Mouse (Mus musculus) ovary, postnatal 36 days (tissue): ENCODE measurements around the gene Clic3.

Experiments
- DNase-seq: peaks from one replicate; pipeline ENCODE4 v3.0.0; 2022; ENCODE audit warnings: low spot score, mixed read lengths

Clic3 gene

DNA sequence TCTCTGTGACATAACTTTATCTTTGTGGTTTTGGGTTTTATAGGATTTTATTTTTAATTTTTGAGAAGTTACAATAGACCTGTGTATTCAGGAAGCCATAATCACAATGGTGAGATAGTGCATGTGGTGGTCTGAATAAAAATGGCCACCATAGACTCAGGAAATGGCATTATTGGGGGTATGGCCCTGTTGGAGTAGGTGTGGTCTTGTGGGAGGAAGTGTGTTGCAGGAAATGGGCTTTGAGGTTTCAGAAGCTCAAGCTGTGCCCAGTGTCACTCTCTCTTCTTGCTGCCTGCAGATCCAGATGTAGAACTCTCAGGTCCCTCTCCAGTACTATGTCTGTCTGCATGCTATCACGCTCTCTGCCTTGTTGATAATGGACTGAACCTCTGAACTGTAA is 23.9 kb downstream of the Clic3 start:
- DNase-seq = no peak

DNA sequence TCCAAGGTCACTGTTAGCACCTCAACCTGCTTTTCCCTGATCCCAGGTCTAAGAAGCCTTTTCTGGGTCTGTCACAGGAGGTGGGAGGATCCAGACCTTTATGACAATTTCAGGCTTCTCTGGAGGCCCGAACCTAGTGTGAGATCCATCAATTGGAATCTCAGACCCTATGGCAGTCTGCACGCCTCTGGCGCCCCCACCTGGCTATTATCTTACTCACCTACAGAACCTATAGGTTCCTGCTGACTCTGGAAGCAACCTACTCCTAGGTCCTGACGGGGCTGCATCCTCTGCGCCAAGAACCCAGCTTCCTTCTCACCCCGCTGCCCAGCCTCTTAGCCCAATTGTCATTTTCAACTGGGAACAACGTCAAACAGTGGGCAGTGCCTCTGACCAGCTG is 26.3 kb downstream of the Clic3 start:
- no peak for DNase-seq

DNA sequence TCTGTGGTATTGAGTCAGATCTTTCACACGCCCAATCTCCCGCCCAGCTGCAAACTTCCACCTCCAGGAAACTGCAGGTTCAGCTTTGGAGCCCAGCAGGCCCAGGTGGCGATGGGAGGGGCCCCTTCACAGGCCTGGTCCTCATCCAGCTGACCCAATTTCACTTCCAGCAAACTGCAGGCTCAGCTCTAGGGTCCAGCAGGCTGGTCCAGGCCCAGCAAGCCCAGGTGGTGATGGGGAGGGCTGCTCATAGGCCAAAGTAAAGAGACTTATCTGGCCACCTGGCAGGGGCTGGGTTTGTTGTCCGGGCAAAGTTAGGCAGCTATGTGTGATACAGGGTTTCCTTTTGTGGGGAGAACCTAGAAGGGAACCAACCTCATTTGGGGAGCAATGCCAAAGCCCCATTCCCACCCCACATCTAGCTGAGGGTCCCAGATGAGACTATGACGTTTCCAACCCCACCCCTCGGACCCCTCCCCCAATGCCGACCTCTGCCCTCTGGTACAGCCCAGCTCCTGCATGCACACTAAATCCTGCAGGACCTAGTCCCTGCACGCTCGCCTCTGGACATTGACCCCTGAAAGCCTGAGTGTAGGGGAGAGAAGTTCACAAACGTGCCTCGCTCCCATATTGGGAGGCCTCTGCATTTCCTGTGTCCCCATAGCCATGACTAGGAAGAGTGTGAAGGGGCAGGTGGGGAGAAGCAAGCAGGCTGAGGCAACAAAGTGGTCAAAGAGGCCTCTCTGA is 28.4 kb downstream of the Clic3 start:
- DNase-seq = no peak

DNA sequence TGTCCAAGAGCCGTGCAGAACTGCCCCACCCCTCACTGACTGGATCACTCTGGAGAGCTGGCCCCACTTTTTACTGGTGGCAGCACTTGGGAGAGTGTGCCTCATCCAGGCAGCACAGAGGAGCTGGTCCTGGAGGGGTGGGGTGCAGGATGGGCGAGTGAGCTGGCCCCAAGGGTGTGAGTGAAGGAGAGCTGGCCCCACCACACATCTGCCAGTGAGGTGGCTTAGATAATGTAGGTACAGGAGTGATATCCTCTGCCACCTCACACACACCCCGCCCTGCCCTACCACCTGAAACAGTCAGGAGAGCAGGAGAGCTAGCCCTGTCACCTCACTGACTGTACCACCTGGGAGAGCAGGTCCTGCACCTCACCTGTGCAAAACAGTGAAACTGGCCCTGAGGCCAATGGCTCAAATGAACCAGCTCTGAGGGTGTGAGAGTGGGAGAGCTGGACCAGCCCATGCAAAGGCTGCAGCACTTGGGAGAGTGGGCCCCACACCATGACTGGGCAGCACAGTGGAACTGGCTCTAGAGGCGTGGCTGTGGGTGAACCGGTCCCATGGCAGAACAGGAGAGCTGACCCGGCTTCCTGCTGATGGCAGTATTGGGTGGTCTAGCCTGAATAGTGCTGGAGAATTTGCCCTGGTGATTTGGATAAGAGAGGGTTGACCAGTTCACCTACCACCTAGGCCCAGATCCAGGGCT is 31.5 kb downstream of the Clic3 start:
- no peak for DNase-seq

DNA sequence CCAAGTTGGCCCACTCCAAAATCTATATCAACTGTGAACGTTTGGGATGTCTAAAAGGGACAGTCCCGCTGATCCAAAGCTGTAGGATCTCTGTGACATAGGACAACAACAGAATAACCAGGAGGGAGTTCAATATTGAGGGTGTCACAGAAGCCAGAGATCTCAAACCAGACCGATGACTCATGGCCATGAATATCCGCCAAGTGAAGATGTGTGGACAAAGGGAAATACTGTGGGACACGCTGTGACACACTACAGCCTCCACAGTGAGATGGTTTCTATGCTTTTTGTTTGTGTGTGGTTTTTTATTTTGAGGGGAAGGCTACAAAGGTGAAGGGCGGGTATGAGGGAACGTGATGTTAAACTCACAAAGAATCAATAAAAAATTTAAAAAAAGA is 32.0 kb downstream of the Clic3 start:
- no peak for DNase-seq

DNA sequence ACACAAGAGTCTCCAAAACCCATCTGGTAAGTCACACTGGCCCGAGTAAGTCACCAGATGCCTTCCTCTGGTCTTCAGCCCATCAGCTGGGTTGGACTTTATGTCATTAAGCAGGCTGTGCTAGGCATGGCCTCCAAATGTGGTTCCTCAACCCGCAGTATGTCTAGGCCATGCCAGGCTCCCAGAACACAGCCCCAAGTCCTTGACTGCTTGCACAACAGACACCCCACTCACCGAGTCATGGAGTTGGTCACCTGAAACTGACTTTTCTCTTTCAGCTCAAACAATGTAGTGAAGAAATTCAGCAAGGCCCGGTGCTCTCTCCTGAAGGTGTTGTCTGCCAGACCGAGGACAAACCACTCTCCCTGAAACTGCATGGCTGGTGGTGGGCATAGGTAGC is 36.4 kb downstream of the Clic3 start:
- no peak for DNase-seq

DNA sequence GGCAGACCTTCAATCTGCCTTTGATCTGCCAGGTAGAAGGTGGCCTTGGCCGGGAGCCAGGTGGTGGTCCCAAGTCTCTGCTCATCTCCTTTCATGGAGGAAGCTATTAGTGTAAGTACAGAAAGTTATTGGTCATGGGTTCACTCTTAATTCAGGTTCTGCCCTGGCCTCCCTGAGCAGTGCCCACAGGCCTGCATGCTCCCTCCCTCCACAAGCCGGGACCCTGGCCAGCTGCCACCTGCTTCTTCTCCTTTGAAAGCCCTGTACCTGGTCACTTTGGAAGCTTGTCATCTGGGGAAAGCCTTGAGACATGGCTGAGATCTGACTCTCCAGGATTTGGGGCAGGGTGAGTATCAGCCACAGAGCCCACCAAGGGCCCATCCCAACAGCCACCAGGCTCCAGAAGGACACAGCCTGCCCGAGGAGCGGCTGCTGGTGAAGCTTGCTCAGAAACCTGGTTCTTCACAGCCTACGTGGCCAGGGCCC is 36.9 kb downstream of the Clic3 start, which contains the start of gene Lcn12:
Gene Lcn12, minus strand, starts transcription at position 436 of the 486 bp plus-strand sequence.
- no peak for DNase-seq

DNA sequence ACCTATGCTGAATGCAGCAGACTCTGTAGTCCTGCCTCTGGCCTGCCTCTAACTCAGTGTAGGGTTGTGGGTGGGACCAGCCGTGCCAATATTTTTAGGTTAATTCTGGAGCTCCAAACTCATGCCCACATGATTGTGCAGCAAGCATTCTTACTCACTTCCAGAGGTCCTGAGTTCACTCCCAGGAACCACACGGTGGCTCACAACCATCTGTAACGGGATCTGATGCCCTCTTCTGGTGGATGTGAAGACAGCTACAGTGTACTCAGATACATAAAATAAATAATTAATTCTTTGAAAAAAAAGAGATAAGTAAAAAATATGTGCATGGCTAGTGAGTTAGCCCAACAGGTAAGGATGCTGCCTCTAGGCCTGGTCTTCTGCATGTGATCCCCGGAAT is 39.8 kb downstream of the Clic3 start:
- DNase-seq = no peak

DNA sequence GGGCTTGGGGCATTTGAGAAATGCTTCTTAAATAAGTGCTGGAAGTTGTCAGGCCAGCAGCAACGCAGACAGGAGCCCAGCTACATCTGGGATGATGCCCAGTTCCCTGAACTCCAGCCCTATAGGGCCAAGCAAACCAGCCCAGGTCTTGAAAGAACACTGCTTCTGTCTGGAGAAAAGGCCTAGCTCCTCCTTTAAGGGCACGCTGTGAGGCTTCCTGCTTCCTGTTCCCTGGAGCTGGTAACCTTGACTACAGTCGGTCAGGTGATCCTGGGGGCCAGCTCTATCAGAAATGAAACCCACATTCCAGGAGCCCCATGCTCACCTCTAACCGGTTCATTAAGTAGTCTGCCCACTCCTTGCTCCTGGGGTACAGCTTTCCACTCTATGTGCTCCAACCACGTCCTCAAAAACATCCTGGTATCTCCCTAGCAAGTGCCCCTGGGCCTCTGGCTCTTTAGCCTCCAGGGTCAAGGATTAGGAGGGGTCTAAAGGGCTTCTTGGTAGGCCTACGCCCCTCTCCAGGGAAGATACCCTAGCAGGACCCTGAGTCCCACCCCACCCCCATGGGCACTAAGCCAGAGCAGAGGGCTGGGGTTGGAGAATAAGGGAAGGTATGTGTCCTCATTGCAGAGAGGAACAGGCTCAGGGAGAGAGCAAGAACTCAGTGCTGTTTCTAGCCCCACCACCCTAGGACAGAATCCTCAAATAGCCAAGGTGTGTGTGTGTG is 41.4 kb downstream of the Clic3 start:
- DNase-seq = no peak

DNA sequence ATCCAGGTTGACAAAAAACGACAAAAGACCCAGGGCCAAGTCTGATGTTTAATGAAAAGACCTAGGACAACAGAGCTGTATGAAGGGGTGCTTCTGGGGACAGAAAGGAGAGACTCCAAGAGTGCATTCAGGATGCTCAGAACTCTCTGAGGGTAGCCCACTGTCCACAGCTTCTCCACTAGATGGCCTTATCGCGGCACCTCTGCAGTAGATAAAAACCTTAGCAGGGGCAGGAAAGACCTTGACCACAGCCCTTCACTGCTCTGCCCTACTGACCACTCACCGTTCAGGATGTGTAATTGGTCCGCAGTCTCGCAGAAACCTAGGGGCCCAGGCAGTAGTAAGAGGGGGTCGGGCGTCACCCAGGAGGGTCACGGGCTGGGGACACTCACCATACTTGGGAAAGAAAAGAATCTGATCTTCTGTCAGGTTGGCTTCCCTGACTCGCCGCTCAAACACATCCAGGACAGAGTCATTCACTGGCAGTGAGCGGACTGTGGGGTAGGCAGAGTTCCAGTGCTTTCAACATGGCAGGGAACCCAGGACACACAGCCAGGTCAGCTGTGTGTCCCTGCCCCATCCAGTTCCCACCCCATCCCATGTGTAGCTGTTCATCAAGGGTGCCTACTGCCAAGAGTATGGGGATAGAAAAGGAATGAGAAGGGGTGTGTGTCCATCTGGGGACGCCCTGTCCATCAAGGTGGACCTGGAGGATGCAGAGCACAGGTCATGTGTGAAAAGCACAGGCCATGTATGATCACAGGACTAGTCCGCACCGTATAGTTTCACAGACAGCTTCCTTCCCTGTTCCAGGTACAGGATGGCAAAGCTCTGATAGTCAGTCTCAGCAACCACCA is 42.2 kb downstream of the Clic3 start:
- DNase-seq = no peak

DNA sequence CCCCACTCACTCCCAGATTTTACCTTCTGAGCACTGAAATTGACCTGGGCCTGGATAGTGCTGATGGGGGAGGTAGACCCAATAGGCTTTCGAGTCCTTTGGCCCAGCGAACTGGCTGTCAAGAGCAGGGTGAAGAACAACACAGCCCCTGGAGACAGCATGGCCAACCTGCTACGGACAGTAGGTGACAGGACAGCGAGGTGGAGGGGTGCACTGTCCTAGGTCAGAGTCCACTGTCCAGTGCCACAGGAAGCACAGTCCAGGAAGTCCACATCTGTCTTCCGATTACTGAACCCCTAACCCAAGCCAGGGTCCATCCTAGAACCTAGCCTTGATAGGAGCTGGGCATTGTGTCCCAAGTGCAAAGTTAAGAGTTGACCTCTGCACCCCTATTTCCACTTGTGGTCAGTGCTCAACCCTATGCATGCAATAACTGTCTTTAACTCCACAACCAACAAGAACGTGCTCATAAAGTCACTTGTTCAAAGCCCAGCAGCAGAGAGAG is 43.5 kb downstream of the Clic3 start:
- no peak for DNase-seq

DNA sequence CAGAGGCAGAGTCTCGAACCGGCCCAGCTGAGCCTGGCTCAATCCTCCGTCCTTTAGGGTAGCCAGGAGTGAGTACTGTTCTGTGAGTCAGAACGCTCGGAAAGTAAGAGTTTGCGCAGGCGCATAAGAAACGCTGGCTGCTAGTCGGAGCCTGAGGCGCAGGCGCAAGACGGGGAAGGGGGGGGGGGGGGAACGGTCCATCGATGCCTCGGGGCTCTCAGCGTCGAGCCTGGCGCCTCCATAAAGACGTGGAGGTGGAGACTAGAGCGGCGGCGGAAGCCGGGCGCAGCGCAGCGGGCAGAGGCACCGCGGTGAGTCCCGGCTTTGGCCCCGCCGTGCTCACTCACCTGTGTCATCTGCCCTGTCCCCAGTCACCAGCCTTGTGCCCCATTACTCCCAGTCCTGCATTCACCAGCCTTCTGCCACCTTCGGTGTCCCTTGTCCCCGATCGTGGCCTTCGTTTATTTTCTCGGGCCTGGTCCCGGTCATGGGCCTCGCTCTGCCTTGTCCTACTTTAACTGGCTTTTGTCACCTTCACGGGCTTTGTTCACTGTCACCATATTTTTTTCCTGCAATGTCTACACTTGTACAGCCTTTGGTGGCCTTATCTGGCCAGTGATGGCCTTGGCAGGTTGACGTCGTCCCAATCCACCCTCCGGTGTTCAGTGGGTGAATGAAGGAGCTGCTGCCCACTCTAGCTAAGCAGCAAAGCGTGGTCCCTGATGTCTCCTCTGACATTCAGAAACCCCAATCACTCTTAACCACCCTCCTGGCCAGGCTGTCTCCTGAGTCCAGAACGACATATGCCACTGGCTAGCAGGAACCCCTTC is 44.2 kb downstream of the Clic3 start, which contains the start of gene Fbxw5:
Gene Fbxw5, plus strand, starts transcription at position 175 of the 830 bp plus-strand sequence.
- DNase-seq = peak; percentile 79

DNA sequence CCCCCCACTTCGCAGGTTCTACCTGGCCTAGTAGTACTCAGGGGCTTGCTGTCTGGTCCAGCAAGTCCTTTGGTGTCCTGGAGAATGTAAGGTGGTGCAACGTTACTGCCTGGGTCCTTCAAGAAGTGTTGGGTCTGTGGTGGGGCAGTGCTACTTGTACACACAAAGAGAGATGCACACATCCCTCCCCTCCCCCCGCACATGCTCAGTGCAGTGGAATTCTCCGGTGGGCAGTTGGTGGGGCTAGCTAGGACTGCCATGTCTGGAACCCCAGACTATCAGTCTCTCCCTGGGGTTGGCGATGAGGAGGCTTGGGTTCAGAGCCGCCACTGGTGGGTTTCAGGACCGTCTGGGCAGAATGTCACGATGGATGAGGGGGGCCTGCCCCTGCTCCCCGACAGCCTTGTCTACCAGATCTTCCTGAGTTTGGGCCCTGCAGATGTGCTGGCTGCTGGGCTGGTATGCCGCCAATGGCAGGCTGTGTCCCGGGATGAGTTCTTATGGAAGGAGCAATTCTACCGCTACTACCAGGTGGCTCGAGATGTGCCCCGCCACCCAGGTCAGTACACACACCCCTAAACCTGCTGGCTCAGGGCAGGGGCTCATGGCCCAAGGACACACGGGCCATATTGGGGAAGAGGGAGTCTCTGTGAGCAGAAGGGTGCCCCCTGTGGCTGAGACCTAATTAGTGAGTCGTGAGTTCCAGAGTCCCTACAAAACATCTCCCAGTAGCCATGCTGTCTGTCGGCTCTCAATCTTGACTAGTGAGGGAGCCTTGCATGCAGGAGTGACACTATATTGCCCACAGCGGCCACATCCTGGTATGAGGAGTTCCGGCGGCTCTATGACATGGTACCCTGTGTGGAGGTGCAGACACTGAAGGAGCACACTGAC is 45.2 kb downstream of the Clic3 start, which contains the start of gene C8g:
Gene C8g, minus strand, starts transcription at position 127 of the 894 bp plus-strand sequence.
- no peak for DNase-seq

DNA sequence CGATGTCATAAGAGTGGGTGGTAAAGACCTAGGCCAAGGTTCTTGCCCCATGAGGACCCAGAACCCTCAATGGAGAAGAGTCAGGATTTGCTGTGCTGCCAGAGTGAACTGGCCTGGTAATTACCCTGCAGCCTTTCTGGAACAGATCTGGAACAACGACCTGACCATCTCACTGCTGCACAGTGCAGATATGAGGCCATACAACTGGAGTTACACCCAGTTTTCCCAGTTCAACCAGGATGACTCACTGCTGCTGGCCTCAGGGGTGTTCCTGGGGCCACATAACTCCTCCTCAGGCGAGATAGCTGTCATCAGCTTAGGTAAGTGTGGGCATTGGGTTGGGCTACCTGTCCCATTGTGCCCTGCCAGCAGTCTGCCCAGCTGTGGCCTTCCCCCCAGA is 46.1 kb downstream of the Clic3 start:
- DNase-seq = no peak

DNA sequence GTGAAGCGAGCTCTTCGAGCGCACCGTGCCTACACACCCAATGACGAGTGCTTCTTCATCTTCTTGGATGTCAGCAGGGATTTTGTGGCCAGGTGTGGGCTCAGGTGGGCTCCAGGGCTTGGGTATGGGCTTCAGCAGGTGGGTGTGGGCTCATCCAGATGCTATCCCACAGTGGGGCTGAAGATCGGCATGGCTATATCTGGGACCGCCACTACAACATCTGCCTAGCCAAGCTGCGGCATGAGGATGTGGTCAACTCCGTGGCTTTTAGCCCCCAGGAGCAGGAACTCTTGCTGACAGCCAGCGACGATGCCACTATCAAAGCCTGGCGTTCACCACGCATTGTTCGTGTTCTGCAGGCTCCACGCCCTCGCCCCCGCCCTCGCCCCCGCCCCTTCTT is 47.9 kb downstream of the Clic3 start:
- no peak for DNase-seq

DNA sequence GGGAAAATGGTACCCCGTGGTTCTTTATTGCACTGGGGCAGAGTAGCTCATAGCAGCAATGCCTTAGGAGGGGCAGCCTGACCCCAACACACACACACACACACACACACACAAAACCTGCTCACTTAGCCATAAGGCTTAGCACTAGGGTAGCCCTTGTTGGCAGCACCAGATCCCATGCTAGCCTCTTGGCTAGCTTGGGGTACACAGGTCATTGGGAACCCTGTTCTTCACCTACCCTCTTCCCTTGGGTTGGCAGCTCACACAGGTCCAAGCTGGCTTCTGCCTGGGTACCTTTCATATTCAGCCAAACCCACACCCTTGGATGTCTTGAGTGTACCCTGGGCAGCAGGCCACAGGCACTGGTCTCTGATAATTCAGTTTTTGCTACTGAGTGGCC is 48.4 kb downstream of the Clic3 start:
- no peak for DNase-seq

DNA sequence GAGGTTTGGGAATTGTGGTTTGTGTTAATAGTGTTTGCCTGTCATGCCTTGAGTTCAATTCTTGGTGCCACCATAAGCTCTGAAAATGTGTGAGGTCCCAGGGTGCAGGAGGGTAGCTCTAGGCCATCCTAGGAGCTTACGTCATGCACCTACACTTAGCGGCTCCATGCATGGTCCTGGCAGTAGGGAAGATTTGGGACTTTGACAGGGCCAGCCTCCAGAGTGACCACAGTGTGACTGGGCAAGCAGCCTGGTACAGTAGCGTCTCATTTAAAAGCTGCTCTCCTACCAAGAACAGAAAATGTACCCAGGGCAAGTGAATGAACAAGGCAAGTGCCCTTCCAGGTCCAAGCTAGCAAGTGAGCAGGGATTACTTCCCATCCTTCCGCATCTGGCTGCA is 49.2 kb downstream of the Clic3 start:
- no peak for DNase-seq

DNA sequence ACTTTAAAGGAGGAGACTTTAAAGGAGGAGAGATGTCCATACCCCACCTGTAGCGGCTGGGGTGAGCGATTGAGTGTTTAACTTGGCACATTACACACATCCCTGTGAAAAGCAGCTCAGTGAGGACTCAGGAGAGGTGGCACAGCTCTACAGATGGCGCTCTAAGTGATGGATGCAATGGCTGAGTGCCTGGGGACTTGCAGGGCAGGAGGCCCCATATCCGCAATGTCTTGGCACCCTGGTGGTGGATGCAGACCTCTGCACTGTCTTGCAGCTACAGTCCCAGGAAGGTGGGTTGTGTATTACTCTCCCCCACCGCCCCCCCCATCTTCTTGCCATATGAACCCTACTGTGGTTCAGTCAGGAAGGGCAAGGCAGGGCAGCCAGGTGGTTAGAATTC is 50.3 kb downstream of the Clic3 start:
- no peak for DNase-seq
